Mouse (Mus musculus) hindbrain, embryonic 13.5 days (tissue): ENCODE results near the gene Gm13290. TPM values are rescaled to one million over a fixed set of nuclear protein-coding genes. Genes with fewer than 3 reads are reported as not detected.
"Not testable (repeated sequence)": the region's sequence is repeated elsewhere in the genome, so short reads cannot be mapped to it uniquely, and the experiment has no call there.

Experiments
- ATAC-seq: fragments of 200-750 bp; cut with Nextera tagmentation; 2 replicates; pipeline ENCODE4 v1.8.0; 2017; ENCODE audit warnings: moderate TSS enrichment; ENCODE audit not compliant: low FRiP score
- H3K27ac ChIP-seq: fragments of 300-500 bp; sonication (generic); 2 replicates; pipeline ENCODE4 v1.5.1; 2015; ENCODE audit warnings: inconsistent platforms, mild to moderate bottlenecking, moderate library complexity
- H3K27me3 ChIP-seq: fragments of 300-500 bp; sonication (generic); 2 replicates; pipeline ENCODE4 v1.6.1; 2015; ENCODE audit warnings: mild to moderate bottlenecking, inconsistent platforms
- H3K36me3 ChIP-seq: fragments of 300-500 bp; sonication (generic); 2 replicates; pipeline ENCODE4 v1.6.1; 2015; ENCODE audit warnings: mild to moderate bottlenecking, inconsistent platforms
- H3K4me1 ChIP-seq: fragments of 300-500 bp; sonication (generic); replicated peaks from 2 replicates; pipeline ENCODE4 v1.6.1; 2015; ENCODE audit warnings: inconsistent platforms
- H3K4me2 ChIP-seq: fragments of 300-500 bp; sonication (generic); 2 replicates; pipeline ENCODE4 v1.6.1; 2015; ENCODE audit warnings: inconsistent platforms, mild to moderate bottlenecking, moderate library complexity
- H3K4me3 ChIP-seq: fragments of 300-500 bp; sonication (generic); 2 replicates; pipeline ENCODE4 v1.5.1; 2015; ENCODE audit warnings: mild to moderate bottlenecking, inconsistent platforms
- H3K9ac ChIP-seq: fragments of 300-500 bp; sonication (generic); 2 replicates; pipeline ENCODE4 v1.6.1; 2015; ENCODE audit warnings: mild to moderate bottlenecking, inconsistent platforms
- H3K9me3 ChIP-seq: fragments of 300-500 bp; sonication (generic); 2 replicates; pipeline ENCODE4 v1.6.1; 2016; ENCODE audit warnings: inconsistent platforms
- whole genome bisulfite sequencing: fragments of 180-500 bp; shearing (Covaris S2); methylation state at CpG from one replicate; pipeline ENCODE4 v1.1.7; 2015; 5-methylcytosine and 5-hydroxymethylcytosine counted together
- polyA plus RNA-seq: library from polyadenylated mRNA; unstranded; fragments of >200 nt; fragmentation: Nextera tagmentation; extraction: Ambion mirVana; gene quantifications from 2 replicates; pipeline ENCODE4 v1.2.1, GENCODE M21; 2015

The Gm13290 gene
- polyA plus RNA-seq, 1 experiment from 2014 or later, result not detected

DNA sequence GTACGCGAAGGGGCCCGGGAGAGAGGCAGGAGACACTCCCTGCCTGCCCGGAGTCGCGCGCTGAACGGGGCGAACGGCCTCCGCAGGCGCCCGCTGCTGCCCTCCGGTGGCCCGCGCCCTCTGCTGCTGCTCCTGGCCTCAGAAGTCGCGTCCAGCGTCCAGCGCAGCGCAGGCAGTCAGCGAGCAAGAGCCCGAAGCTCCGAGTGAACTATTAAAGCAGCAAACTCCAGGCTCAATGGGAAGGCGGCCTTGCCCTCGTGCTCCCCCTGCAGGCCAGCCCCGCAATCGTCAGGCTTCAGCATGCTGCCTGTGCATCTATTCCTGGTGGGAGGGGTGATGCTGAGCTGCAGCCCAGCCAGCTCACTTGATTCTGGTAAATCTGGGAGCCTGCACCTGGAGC lies 17.6 kb downstream of the Gm13290 start, which contains the start of gene Gm13278:
Gm13278 (plus strand) TSS at position 301 of the 400 bp plus-strand sequence.
- H3K9me3 ChIP-seq, H3K4me2 ChIP-seq, H3K9ac ChIP-seq, H3K27ac ChIP-seq, H3K36me3 ChIP-seq, H3K4me3 ChIP-seq, H3K4me1 ChIP-seq, ATAC-seq, H3K27me3 ChIP-seq: not testable (repeated sequence)
- WGBS, result no CpG with 5 or more reads among the region's 28 CpGs

DNA sequence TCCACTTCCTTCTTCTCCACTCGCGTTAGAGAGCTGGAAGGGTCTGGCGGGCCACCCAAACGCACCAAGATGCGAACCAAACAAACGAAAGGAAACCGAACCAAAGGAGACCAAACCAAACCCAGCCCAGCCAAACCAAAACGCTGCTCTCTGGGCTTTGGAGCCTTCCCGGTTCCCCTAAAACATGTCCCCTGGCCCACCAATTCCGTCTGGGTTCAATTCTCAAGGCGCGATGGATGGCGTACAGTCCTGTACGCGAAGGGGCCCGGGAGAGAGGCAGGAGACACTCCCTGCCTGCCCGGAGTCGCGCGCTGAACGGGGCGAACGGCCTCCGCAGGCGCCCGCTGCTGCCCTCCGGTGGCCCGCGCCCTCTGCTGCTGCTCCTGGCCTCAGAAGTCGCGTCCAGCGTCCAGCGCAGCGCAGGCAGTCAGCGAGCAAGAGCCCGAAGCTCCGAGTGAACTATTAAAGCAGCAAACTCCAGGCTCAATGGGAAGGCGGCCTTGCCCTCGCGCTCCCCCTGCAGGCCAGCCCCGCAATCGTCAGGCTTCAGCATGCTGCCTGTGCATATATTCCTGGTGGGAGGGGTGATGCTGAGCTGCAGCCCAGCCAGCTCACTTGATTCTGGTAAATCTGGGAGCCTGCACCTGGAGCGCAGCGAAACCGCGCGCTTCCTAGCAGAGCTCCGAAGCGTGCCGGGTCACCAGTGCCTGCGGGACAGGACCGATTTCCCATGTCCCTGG lies 20.5 kb downstream of the Gm13290 start, which contains the start of gene Gm13275:
Gm13275 (plus strand) TSS at position 552 of the 740 bp plus-strand sequence.
- not testable (repeated sequence) for H3K9ac ChIP-seq, H3K27me3 ChIP-seq, H3K9me3 ChIP-seq, H3K4me2 ChIP-seq, H3K27ac ChIP-seq, ATAC-seq, H3K4me1 ChIP-seq, H3K4me3 ChIP-seq, H3K36me3 ChIP-seq
- under 1% methylated on average over 13 of the region's 52 CpGs for WGBS

DNA sequence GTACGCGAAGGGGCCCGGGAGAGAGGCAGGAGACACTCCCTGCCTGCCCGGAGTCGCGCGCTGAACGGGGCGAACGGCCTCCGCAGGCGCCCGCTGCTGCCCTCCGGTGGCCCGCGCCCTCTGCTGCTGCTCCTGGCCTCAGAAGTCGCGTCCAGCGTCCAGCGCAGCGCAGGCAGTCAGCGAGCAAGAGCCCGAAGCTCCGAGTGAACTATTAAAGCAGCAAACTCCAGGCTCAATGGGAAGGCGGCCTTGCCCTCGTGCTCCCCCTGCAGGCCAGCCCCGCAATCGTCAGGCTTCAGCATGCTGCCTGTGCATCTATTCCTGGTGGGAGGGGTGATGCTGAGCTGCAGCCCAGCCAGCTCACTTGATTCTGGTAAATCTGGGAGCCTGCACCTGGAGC lies 23.5 kb downstream of the Gm13290 start, which contains the start of gene Gm13279:
Gm13279 (plus strand) TSS at position 301 of the 400 bp plus-strand sequence.
- not testable (repeated sequence) for H3K36me3 ChIP-seq, H3K4me2 ChIP-seq, ATAC-seq, H3K27me3 ChIP-seq, H3K9me3 ChIP-seq, H3K9ac ChIP-seq, H3K4me3 ChIP-seq, H3K27ac ChIP-seq, H3K4me1 ChIP-seq
- WGBS, result no CpG with 5 or more reads among the region's 28 CpGs

DNA sequence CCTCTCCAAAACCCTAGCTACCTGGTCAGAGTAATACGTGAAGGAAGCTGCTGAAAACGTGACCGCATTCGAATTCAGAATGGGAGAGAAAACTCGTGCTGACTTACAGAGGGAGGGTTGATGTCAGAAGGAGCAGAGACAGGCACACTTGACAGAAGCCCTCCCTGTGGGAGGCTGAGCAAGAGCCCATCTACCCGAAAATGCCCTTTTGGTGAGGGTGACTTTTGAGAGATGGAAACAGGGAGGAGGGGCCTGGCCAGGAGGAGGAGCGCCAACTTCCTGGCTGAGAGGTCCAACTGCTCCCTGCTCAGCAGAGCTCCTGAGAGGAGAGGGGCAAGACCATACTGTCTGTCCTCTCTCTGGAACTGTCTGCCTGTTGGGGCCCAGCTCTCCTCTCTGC lies 25.7 kb downstream of the Gm13290 start, which contains the start of gene Gm13285:
Gm13285 (plus strand) TSS at position 301 of the 400 bp plus-strand sequence.
- not testable (repeated sequence) for H3K4me1 ChIP-seq, H3K9ac ChIP-seq, H3K36me3 ChIP-seq, ATAC-seq, H3K9me3 ChIP-seq, H3K4me3 ChIP-seq, H3K4me2 ChIP-seq, H3K27ac ChIP-seq, H3K27me3 ChIP-seq
- WGBS, result 24% methylated on average over 5 of the region's 7 CpGs

GRCm38 (mm10) chr4:88802954-88803353 lies 29.3 kb downstream of the Gm13290 start, which contains the start of gene Gm13287:
TSS of gene Gm13287 (plus strand) at chr4:88803254.
- ATAC-seq, H3K9ac ChIP-seq, H3K9me3 ChIP-seq, H3K4me2 ChIP-seq, H3K4me3 ChIP-seq, H3K4me1 ChIP-seq, H3K27ac ChIP-seq, H3K27me3 ChIP-seq, H3K36me3 ChIP-seq: not testable (repeated sequence)
- no CpG with 5 or more reads among the region's 29 CpGs for WGBS

GRCm38 (mm10) chr4:88805231-88805630 lies 31.6 kb downstream of the Gm13290 start, which contains the start of gene Gm13288:
TSS of gene Gm13288 (plus strand) at chr4:88805531.
- peak within 1 kb of the TSS; percentile 48 for H3K4me2 ChIP-seq
- not testable (repeated sequence) for H3K27me3 ChIP-seq, ATAC-seq, H3K4me1 ChIP-seq, H3K9me3 ChIP-seq, H3K36me3 ChIP-seq, H3K9ac ChIP-seq, H3K27ac ChIP-seq
- WGBS, result no CpG with 5 or more reads among the region's 8 CpGs
- peak within 1 kb of the TSS; percentile 22; the same call in 1 of the 2 replicates for H3K4me3 ChIP-seq

DNA sequence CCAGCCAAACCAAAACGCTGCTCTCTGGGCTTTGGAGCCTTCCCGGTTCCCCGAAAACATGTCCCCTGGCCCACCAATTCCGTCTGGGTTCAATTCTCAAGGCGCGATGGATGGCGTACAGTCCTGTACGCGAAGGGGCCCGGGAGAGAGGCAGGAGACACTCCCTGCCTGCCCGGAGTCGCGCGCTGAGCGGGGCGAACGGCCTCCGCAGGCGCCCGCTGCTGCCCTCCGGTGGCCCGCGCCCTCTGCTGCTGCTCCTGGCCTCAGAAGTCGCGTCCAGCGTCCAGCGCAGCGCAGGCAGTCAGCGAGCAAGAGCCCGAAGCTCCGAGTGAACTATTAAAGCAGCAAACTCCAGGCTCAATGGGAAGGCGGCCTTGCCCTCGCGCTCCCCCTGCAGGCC lies 32.1 kb downstream of the Gm13290 start:
- 2% methylated on average over 12 of the region's 34 CpGs for WGBS
- H3K4me1 ChIP-seq, H3K36me3 ChIP-seq, H3K27ac ChIP-seq, ATAC-seq, H3K9ac ChIP-seq, H3K9me3 ChIP-seq, H3K27me3 ChIP-seq: not testable (repeated sequence)
- Histone ChIP-seq H3K4me3 (peak overlapping the region; percentile 22; the same call in 1 of the 2 replicates), H3K4me2 (peak overlapping the region; percentile 48)

DNA sequence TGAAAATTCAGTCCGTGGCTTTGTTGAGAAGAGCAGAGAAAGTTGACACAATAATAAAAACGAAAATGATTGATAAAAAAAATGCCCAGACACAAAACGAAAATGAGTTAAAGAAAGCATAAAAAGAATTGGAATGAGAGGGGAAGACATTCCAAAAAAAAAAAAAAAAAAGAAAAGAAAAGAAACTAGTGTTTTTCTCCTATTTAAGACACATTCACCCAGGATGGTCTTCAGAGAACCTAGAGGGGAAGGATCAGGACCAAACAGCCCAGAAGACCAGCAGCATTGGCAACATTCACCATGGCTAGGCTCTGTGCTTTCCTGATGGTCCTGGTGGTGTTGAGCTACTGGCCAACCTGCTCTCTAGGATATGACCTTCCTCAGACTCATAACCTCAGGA lies 42.3 kb downstream of the Gm13290 start, which contains the start of gene Ifna7:
Ifna7 (plus strand) TSS at position 301 of the 400 bp plus-strand sequence.
- Histone ChIP-seq H3K4me2 (no peak within 1 kb of the TSS), H3K27me3 (no peaks in the 10 kb centered on the region), H3K4me3 (no peak within 1 kb of the TSS), H3K9ac (no peak within 1 kb of the TSS), H3K36me3 (no peaks in the 10 kb centered on the region), H3K9me3 (no peaks in the 10 kb centered on the region), H3K27ac (no peak within 1 kb of the TSS), H3K4me1 (no peaks in the 10 kb centered on the region)
- ATAC-seq, result no peak
- WGBS, result 74% methylated on average over 3 of the region's 3 CpGs

- no peaks in the 10 kb centered on the region for H3K4me1 ChIP-seq
- H3K36me3 ChIP-seq, result no peaks in the 10 kb centered on the region
- no peaks in the 10 kb centered on the region for H3K27me3 ChIP-seq
- no peaks in the 10 kb centered on the region for H3K9me3 ChIP-seq
- H3K9ac ChIP-seq, result no peak within 1 kb of the TSS
- no peak for ATAC-seq
- WGBS, result 97% methylated on average over 1 of the region's 1 CpGs
- no peak within 1 kb of the TSS for H3K4me3 ChIP-seq
- no peak within 1 kb of the TSS for H3K27ac ChIP-seq
- no peak within 1 kb of the TSS for H3K4me2 ChIP-seq
These were observed 46.0 kb downstream of the Gm13290 start, which contains the start of gene Ifna11 for GRCm38 (mm10) chr4:88819659-88820058. TSS of gene Ifna11 (plus strand) at chr4:88819959.

DNA sequence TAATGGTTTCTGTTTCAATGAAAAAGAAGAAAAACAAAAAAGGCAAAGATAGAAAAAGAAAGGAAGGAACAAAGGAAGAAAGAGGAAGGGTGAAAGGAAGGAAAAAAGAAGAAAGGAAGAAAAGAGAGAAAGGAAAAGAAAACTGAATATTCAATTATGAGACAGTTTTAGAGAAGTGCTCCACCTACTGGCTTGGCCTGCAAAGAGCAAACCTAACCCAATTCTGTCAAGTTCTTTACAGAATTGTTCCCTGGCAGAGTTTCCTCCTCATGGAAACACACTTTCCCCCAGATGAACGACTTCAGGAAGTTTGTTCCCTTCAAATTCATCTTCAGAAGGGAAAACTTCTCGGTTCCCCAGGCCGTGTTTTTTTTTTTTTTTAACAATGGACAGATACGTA lies 49.4 kb downstream of the Gm13290 start:
- WGBS, result 26% methylated on average over 4 of the region's 4 CpGs
- no peak overlapping the region for H3K9ac ChIP-seq

More for the DNA sequence above, 49.4 kb downstream of the Gm13290 start:
- no peak for ATAC-seq
- Histone ChIP-seq H3K9me3 (no peaks in the 10 kb centered on the region), H3K4me3 (no peak overlapping the region), H3K4me2 (no peak overlapping the region), H3K27me3 (no peaks in the 10 kb centered on the region), H3K36me3 (no peaks in the 10 kb centered on the region), H3K4me1 (no peaks in the 10 kb centered on the region), H3K27ac (no peak overlapping the region)
